Mouse (Mus musculus): ENCODE measurements around the gene Parp6.

DNA sequence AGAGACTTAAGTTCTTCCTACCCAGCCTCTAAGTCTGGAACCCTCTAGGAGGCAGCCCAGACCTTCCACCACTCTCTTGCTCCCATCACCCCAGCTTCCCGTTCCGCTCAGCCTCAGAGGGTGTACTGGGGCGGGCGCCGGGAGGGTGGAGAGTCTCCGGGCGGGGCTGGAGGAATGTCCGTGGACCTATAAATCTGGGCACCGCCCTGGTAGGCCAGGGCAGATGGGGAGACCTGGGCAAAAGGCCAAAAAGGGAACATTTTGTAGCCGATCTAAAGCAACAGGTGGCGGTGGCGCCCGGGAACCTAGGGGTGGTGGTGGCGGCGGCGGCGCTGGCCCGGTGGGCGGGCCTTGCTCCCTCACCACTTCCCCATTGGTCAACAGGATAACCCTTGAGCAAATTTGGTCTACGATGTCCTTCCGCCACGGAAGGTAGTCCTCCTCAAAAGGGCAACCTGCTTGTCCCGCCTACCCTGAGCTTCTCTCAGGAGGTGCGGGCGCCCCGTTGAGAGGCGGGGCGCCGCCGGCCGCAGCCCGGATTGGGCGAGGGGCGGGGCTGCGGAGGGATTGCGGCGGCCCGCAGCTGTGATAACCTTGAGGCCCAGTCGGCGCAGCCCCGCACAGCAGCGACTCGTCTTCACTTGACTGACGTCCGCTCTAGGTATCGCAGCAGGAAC is 39.0 kb downstream of the Parp6 start, which contains the start of gene Pkm:
- TF ChIP-seq CTCF (IDR thresholded peaks at IDR 0.05; ENCODE audit: low read depth, low read length) (no peak), GATA1 (IDR thresholded peaks at IDR 0.05; ENCODE audit: borderline replicate concordance, low read length) (no peak), TAL1 (conservative IDR thresholded peaks at IDR 0.05; ENCODE audit: low read depth, low read length) (no peak), GATA2 (IDR thresholded peaks at IDR 0.05; ENCODE audit: borderline replicate concordance, low read depth, low read length) (no peak), POLR2AphosphoS5 (IDR thresholded peaks at IDR 0.05; ENCODE audit: insufficient replicate concordance, low read depth, low read length) (no peak)
